Mouse (Mus musculus) v-Abl transformed pro-B cells (cell line): ENCODE data around the gene 4921524J17Rik.

Experiments used
- in situ Hi-C, 2 experiments: fragments of 400-800 bp; cut with MboI; formaldehyde crosslinking; loops; one replicate each; pipeline ENCODE4 v1.15.1; 2025; ENCODE audit not compliant: unreplicated experiment in 2 of 2

4921524J17Rik gene

GRCm38 (mm10) chr8:85432168-85433016 lies at the start of gene 4921524J17Rik:
Gene 4921524J17Rik, minus strand, starts transcription at chr8:85432833.
- in situ Hi-C loops = loop anchor here in 1 of 2 experiments (25.0 kb wide), 1 partner anchor 1480 kb away; no protein-coding TSS in a partner anchor

GRCm38 (mm10) chr8:85482427-85482826 lies 49.8 kb upstream of the 4921524J17Rik start:
- in situ Hi-C loops = no loop called here

- in situ Hi-C loops = no loop called here
Observed at GRCm38 (mm10) chr8:85481900-85482299, 49.3 kb upstream of the 4921524J17Rik start.

GRCm38 (mm10) chr8:85479710-85480109 lies 47.1 kb upstream of the 4921524J17Rik start:
- in situ Hi-C loops = no loop called here

GRCm38 (mm10) chr8:85478397-85478796 lies 45.8 kb upstream of the 4921524J17Rik start:
- in situ Hi-C loops = no loop called here

GRCm38 (mm10) chr8:85476970-85477545 lies 44.4 kb upstream of the 4921524J17Rik start:
- in situ Hi-C loops = no loop called here

GRCm38 (mm10) chr8:85474924-85475323 lies 42.3 kb upstream of the 4921524J17Rik start:
- in situ Hi-C loops = no loop called here

GRCm38 (mm10) chr8:85473246-85473645 lies 40.6 kb upstream of the 4921524J17Rik start:
- in situ Hi-C loops = no loop called here

- in situ Hi-C loops = no loop called here
Observed at GRCm38 (mm10) chr8:85472800-85473199, 40.2 kb upstream of the 4921524J17Rik start.

- in situ Hi-C loops = no loop called here
Observed at GRCm38 (mm10) chr8:85470753-85471152, 38.1 kb upstream of the 4921524J17Rik start.

GRCm38 (mm10) chr8:85466056-85466455 lies 33.4 kb upstream of the 4921524J17Rik start:
- in situ Hi-C loops = no loop called here

GRCm38 (mm10) chr8:85464316-85464715 lies 31.7 kb upstream of the 4921524J17Rik start:
- in situ Hi-C loops = loop anchor here in 1 of 2 experiments (5.0 kb wide), 1 partner anchor 193 kb away; no protein-coding TSS in a partner anchor

GRCm38 (mm10) chr8:85462441-85462840 lies 29.8 kb upstream of the 4921524J17Rik start:
- in situ Hi-C loops = loop anchor here in 1 of 2 experiments (5.0 kb wide), 1 partner anchor 195 kb away; no protein-coding TSS in a partner anchor

- in situ Hi-C loops = loop anchor here in 1 of 2 experiments (5.0 kb wide), 1 partner anchor 196 kb away; no protein-coding TSS in a partner anchor
Observed at GRCm38 (mm10) chr8:85461377-85461776, 28.7 kb upstream of the 4921524J17Rik start.

- in situ Hi-C loops = loop anchor here in 1 of 2 experiments (5.0 kb wide), 1 partner anchor 196 kb away; no protein-coding TSS in a partner anchor
Observed at GRCm38 (mm10) chr8:85460804-85461203, 28.2 kb upstream of the 4921524J17Rik start.

- in situ Hi-C loops = loop anchor here (5.0 to 10.0 kb wide), 5 partner anchors 68 to 1448 kb away; partner anchors contain the start of gene Abcc12 (in 1 of the 2)
Observed at GRCm38 (mm10) chr8:85459582-85459981, 26.9 kb upstream of the 4921524J17Rik start.

GRCm38 (mm10) chr8:85456536-85456935 lies 23.9 kb upstream of the 4921524J17Rik start:
- in situ Hi-C loops = loop anchor here (5.0 to 10.0 kb wide), 5 partner anchors 71 to 1451 kb away; partner anchors contain the start of gene Abcc12 (in 1 of the 2)

- in situ Hi-C loops = loop anchor here (5.0 to 10.0 kb wide), 5 partner anchors 73 to 1453 kb away; partner anchors contain the start of gene Abcc12 (in 1 of the 2)
Observed at GRCm38 (mm10) chr8:85454750-85455149, 22.1 kb upstream of the 4921524J17Rik start.

GRCm38 (mm10) chr8:85453256-85453655 lies 20.6 kb upstream of the 4921524J17Rik start:
- in situ Hi-C loops = loop anchor here in 1 of 2 experiments (10.0 kb wide), 1 partner anchor 1132 kb away; the partner anchor contains the start of gene Abcc12

GRCm38 (mm10) chr8:85452328-85452727 lies 19.7 kb upstream of the 4921524J17Rik start:
- in situ Hi-C loops = loop anchor here in 1 of 2 experiments (10.0 kb wide), 1 partner anchor 1132 kb away; the partner anchor contains the start of gene Abcc12

- in situ Hi-C loops = loop anchor here in 1 of 2 experiments (10.0 kb wide), 1 partner anchor 1134 kb away; the partner anchor contains the start of gene Abcc12
Observed at GRCm38 (mm10) chr8:85450335-85450734, 17.7 kb upstream of the 4921524J17Rik start.
